Mouse (Mus musculus) naive thymus-derived CD4-positive, alpha-beta T cell, adult 2 months (primary cell): Measurements from ENCODE around the gene Angpt4.

ENCODE experiments used
- DNase-seq: peaks from one replicate; pipeline ENCODE4 v3.0.0-alpha.2; 2011; ENCODE audit warnings: low read depth

Gene Angpt4

DNA sequence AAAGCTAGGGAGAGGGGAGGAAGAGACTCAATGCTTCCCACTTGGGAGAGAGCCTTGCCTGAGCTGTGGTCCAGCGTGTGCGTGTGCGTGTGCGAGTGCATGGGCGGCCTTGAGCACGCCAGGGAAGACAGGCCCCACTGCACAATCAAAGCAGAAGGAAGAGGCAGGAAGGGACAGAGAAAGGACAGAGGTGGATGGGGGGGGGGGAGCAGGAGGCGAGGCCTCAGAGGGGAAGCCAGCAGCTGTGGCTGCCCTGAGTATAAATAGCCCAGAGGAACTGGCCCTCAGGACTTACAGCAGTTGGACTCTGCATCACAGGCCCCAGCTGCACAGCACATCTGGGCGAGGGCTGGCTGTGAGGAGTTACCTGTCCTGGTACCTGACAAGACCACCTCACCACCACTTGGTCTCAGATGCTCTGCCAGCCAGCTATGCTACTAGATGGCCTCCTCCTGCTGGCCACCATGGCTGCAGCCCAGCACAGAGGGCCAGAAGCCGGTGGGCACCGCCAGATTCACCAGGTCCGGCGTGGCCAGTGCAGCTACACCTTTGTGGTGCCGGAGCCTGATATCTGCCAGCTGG lies at the start of gene Angpt4:
Gene Angpt4, plus strand, starts transcription at position 292 of the 582 bp plus-strand sequence.
- DNase-seq, result no peak

- DNase-seq, result peak; percentile 22
These were observed 48.7 kb upstream of the Angpt4 start for GRCm38 (mm10) chr2:151862257-151862810.

GRCm38 (mm10) chr2:151864941-151865340 lies 46.1 kb upstream of the Angpt4 start:
- no peak for DNase-seq

GRCm38 (mm10) chr2:151866487-151866886 lies 44.5 kb upstream of the Angpt4 start:
- DNase-seq, result peak; percentile 13

- DNase-seq, result no peak
These were observed 42.8 kb upstream of the Angpt4 start for GRCm38 (mm10) chr2:151868196-151868595.

- no peak for DNase-seq
These were observed 36.5 kb upstream of the Angpt4 start for GRCm38 (mm10) chr2:151874551-151874950.

GRCm38 (mm10) chr2:151876012-151876485 lies 35.0 kb upstream of the Angpt4 start:
- DNase-seq, result peak; percentile 61

DNA sequence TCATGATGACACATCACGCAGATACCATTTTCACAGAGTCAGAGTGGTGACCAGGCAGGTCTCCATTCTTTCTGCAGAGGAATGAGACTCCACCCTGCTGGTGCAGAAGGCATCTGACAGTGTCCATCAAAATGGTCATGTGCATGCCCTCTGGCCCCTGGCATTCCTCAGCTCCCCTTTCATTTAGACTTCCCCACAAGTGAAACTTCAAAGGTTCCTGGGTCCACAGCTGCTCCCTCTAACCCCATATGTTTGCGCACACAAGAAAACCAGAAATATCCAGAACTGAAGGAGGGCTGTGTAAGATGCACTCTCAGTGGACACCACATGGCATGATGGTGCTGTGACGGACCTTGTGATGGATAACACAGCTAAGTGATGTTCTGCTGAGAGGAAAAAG lies 32.4 kb upstream of the Angpt4 start:
- no peak for DNase-seq

DNA sequence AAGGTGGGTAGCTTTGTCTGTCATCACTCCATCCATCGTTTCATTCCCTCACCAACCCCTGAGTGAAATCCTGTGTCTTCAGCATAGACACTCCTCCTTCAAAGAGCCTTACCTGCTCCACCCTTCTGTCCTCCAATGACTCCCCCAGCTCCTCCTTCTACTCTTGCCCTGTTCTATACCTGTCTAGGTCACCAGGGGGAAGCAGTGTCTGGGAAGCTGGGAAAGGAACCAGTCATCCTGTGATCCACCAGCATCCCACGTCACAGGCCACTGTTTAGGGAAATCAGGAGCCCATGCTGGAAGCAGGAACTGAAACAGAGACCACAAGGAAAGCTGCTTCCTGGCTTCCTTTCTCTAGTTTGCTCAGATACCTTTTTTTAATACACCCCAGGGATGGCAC lies 31.2 kb upstream of the Angpt4 start:
- no peak for DNase-seq

- DNase-seq, result no peak
These were observed 20.0 kb upstream of the Angpt4 start for GRCm38 (mm10) chr2:151891031-151891430.

GRCm38 (mm10) chr2:151893122-151893774 lies 17.8 kb upstream of the Angpt4 start:
- no peak for DNase-seq

DNA sequence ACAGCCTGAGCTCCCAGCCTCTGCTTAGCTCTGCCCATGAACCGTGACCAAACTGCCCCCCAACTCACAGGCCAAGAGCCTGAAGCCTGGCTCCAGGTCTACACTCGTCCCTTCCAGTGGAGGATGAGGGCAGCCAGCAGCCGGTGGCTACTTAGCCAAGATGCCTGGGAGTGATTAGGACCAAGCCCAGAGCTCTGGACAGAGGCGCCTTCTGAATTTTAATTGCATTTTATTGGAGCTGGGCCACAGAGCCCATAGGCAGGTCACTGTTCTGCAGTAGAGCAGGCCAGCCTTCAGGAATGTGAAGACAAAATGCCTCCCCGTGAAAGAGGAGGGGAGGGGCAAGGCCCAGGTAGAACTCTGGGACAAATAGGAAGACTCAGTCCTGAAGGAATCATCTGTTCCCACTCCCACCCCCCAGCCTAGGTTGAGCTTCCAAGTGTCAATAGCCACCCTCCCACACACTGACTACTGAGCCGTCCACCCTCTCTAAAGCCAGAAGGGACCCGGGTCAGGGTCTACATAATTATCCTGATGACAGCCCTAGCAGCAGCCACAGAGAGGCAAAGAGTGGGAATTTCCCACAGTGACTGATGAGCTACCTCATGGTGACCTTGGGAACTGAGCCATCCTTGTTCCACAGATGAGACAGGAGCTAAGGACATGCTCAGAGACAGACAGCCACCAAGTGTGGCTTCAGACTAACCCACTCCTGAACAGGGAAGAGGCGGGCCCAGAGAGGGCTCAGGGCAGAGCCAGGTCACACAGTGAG lies 16.6 kb upstream of the Angpt4 start:
- no peak for DNase-seq

- no peak for DNase-seq
These were observed 15.1 kb upstream of the Angpt4 start for GRCm38 (mm10) chr2:151895911-151896310.

DNA sequence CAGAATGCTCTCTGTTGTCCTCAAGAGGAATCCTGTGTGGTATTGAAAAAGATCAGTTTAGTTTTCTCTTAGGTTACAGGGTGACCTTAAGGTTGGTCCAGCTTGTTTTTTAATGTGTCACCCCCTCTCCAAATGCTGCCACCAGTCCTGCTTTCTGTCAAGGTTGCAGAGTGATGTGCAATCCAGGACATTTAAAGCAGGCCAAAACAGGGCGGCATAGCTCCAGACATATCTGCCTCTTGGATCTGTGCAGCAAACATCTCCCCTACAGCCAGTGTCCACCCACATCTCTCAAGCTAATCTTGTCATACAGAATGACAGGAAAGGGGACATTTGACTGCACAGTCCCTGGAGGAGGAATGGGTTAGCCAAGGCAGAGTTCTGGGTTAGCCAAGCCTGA lies 12.9 kb upstream of the Angpt4 start:
- DNase-seq, result no peak

- DNase-seq, result no peak
These were observed 10.2 kb upstream of the Angpt4 start for GRCm38 (mm10) chr2:151900845-151901244.

DNA sequence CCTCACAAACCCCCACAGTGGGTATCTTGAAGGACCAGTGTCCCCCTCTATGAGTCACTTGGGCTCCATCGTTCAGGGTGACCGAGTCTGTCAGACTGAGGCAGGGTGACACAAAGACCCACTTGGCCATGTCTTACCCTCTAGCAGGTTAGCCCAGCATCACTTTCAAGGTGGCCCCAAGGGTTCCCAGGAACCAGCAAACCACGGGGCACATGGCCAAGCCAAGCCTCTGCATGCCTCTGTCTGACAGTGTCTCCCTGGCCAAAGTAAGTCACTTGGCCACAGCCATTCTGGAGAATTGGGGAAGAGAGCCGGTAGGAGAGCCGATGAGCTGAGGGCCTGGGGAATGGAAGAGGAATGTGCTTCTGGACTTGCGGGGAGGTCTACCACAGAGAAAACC lies 7.7 kb upstream of the Angpt4 start:
- no peak for DNase-seq

- no peak for DNase-seq
These were observed 7.1 kb upstream of the Angpt4 start for GRCm38 (mm10) chr2:151903933-151904332.

- DNase-seq, result no peak
These were observed 6.4 kb upstream of the Angpt4 start for GRCm38 (mm10) chr2:151904636-151905035.

DNA sequence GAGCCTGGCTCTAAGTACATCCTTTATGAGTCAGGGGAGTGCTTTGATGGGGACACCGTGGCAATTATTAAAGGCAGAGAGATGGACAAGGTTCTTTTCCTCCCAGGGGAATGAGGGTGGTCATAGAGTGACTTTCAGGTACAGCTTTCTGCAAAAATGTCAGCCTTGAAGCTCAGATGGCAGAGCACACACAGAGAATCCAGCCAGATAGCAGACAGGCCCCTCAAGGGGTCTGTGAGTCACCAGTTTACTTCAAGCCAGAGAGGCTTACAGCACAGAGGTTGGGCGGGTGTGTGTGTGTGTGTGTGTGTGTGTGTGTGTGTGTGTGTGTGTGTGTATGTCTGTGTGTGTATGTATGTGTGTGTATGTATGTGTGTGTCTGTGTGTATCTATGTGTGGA lies 4.0 kb upstream of the Angpt4 start:
- DNase-seq, result no peak

DNA sequence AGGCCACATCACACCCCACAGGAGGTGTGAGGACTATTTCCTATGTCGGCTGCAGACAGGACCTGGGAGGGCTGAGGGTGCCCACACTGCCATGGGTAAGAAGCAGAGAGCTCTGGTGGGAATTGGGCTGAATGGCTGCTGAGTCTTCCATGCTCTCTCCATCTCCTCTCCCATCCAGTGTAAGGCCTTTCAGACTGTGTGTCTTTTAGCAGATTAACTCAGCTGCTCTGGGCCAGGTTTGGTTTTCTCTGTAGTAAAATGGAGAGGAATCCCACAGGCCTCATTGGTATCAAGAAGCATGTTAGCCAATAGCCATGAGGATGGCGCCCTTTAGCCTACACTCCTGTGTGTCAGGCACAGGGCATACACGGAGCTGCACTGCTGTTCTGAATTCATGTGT lies 1.6 kb upstream of the Angpt4 start:
- DNase-seq, result no peak

DNA sequence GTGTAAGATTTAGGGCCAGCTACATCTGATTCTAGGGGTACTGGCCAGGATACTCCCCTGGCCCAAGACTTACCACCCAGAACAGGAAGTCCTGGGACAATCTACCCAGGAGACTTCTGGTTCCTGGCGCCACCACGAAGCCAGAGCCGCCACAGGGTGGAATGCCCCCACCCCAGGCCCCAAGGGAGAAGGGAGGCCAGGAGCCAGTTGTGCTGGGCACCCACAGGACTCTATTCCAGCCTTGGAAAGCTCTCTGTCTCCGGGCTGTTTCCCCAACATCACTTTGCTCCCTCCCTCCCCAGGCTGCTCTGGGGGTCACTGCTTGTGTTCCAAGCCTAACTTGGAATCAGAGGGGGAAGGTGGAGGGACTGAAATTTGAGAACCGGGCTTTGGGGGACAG lies 512 bp upstream of the Angpt4 start:
- DNase-seq, result no peak

DNA sequence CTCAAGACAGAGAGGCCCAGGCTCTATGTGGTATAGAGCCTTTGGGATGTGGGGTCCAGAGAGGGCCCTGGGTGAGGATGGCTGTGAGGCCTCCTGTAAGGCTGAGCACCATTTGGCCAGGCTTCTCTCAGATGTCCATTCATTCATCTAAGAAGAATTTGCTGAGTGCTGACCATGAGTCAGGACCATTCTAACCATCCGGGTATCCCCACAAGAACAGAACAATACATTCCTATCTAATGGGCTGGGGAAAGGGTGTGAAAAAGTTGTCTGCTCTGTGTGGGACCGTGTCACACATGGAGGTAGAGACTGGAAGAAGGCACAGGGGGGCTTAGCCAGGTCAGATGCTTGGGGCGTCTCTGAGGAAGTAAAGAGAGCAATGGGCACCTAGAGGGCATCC lies 741 bp downstream of the Angpt4 start:
- DNase-seq, result no peak

GRCm38 (mm10) chr2:151914120-151914519 lies 3.1 kb downstream of the Angpt4 start:
- no peak for DNase-seq
